Mouse (Mus musculus) MEL (cell line): ENCODE data around the gene Fam20c.

Source experiments
- CTCF ChIP-seq, 3 experiments: IDR thresholded peaks in 2 of 3; conservative IDR thresholded peaks in 1 of 3; 2 replicates each; pipeline ENCODE4 v1.5.1; 2011 to 2012; ENCODE audit warnings: low read length in 3 of 3, low read depth in 2 of 3, mild to moderate bottlenecking in 2 of 3, improper control_type of control experiment in 1 of 3, inconsistent platforms in 1 of 3, mixed read lengths in 1 of 3, moderate library complexity in 1 of 3; ENCODE audit not compliant: control insufficient read depth in 1 of 3, insufficient read depth in 1 of 3, poor library complexity in 1 of 3, severe bottlenecking in 1 of 3
- GABPA ChIP-seq: IDR thresholded peaks from 2 replicates; pipeline ENCODE4 v1.6.1; 2012; ENCODE audit warnings: low read depth, mild to moderate bottlenecking, inconsistent platforms, low read length, improper control_type of control experiment, moderate library complexity
- MAFK ChIP-seq: IDR thresholded peaks from 2 replicates; pipeline ENCODE4 v1.6.1; 2011; ENCODE audit warnings: low read depth, mild to moderate bottlenecking, low read length, improper control_type of control experiment, borderline replicate concordance
- MAZ ChIP-seq: IDR thresholded peaks from 2 replicates; pipeline ENCODE4 v1.6.1; 2012; ENCODE audit warnings: low read depth, mild to moderate bottlenecking, inconsistent platforms, low read length, improper control_type of control experiment
- POLR2A ChIP-seq, 2 experiments: IDR thresholded peaks; 2 replicates each; pipeline ENCODE4 v1.6.1; 2011 to 2012; ENCODE audit warnings: low read length in 2 of 2, mild to moderate bottlenecking in 2 of 2, control low read depth in 1 of 2, improper control_type of control experiment in 1 of 2, low read depth in 1 of 2, moderate library complexity in 1 of 2; ENCODE audit not compliant: control insufficient read depth in 1 of 2, insufficient read depth in 1 of 2, poor library complexity in 1 of 2
- UBTF ChIP-seq: IDR thresholded peaks from 2 replicates; pipeline ENCODE4 v1.6.1; 2012; ENCODE audit warnings: low read depth, mild to moderate bottlenecking, inconsistent platforms, low read length, improper control_type of control experiment, moderate library complexity, borderline replicate concordance; ENCODE audit not compliant: insufficient read depth
- ZNF384 ChIP-seq: IDR thresholded peaks from 2 replicates; pipeline ENCODE4 v1.6.1; 2012; ENCODE audit warnings: low read depth, mild to moderate bottlenecking, inconsistent platforms, low read length, improper control_type of control experiment

DNA sequence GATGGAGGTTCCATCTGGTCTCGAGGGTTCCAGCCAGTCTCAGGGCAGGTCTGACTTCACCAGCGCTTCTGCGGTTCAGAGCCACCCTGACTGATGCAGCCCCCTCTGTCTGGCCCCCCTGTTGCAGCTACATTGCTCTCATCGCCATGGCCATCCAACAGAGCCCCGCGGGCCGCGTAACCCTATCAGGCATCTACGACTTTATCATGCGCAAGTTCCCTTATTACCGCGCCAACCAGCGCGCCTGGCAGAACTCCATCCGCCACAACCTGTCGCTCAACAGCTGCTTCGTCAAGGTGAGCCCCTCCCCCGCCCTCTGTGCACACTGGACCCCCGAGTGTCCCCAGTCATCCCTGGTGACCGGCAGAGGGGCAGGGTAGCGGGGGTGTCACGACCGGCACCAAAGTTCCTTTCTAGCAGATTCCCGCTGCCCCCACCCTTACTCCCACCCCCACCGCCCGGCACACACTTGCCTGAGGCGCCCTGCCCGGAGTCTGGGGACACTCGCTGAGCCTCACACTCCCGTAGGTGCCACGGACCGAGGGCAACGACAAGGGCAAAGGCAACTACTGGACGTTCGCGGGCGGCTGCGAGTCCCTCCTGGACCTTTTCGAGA is 66.5 kb downstream of the Fam20c start:
- TF ChIP-seq ZNF384 (no peak), CTCF (IDR thresholded peaks at IDR 0.05 in 2 of 3, conservative IDR thresholded peaks at IDR 0.05 in 1 of 3; ENCODE audit: control insufficient read depth in 1 of 3, insufficient read depth in 1 of 3, low read depth in 2 of 3, low read length in 3 of 3, poor library complexity in 1 of 3, severe bottlenecking in 1 of 3) (no peak), POLR2A (IDR thresholded peaks at IDR 0.05; ENCODE audit: control insufficient read depth in 1 of 2, insufficient read depth in 1 of 2, low read depth in 1 of 2, low read length in 2 of 2, poor library complexity in 1 of 2) (no peak), MAZ (no peak), MAFK (no peak), UBTF (no peak), GABPA (no peak)
